19 mouse cellular contexts compared by ENCODE assay signal in genomic region chr3:87913491-87913890, GRCm38 (mm10). TPM values are rescaled to one million over a fixed set of nuclear protein-coding genes. Genes with fewer than 3 reads are reported as not detected.
A peak's percentile ranks its signal among the peaks of the same experiment; 100 is the strongest.
DNase-seq lines count a peak whose midpoint lies in the region; ATAC-seq and TF ChIP-seq lines count a peak whose summit lies in the region.
"Had no signal": no experiment of that assay in that cellular context is flagged by ENCODE, and none has a peak within 500 bp of the region (broad histone marks: within the 10 kb centered on the region; RNA-seq: fewer than 3 reads in every experiment).

No protein-coding gene starts in this region.

- H3K9ac ChIP-seq in liver, embryonic 11.5 days (ENCODE audit: low read depth, low read length) = no peak overlapping the region
- peak overlapping the region; percentile 4; the same call in 1 of the 2 replicates for H3K9ac ChIP-seq in liver, embryonic 15.5 days
- H3K9ac ChIP-seq: embryonic facial prominence, embryonic 15.5 days; hindbrain, embryonic 14.5 days; intestine, embryonic 15.5 days had no signal

- peaks cover 43% of the 10 kb centered on the region for H3K4me1 ChIP-seq in liver, embryonic 11.5 days (replicated peaks; ENCODE audit: control insufficient read depth, insufficient read depth, low read length)
- peaks cover 82% of the 10 kb centered on the region for H3K4me1 ChIP-seq in G1E (ENCODE audit: insufficient read depth, low read depth, low read length)
- peaks cover 69% of the 10 kb centered on the region for H3K4me1 ChIP-seq in liver, embryonic 15.5 days (replicated peaks)

- H3K4me3 ChIP-seq in liver, embryonic 11.5 days (ENCODE audit: low read depth, low read length) = no peak overlapping the region
- peak overlapping the region; percentile 36; the same call in 1 of the 2 replicates for H3K4me3 ChIP-seq in G1E (ENCODE audit: low read depth, low read length)
- H3K4me3 ChIP-seq in liver, embryonic 15.5 days (replicated peaks) = no peak overlapping the region
- H3K4me3 ChIP-seq: embryonic facial prominence, embryonic 15.5 days; gastrocnemius, adult 2 months; hindbrain, embryonic 10.5 days; intestine, embryonic 15.5 days had no signal

- H3K4me2 ChIP-seq in liver, embryonic 11.5 days = no peak overlapping the region
- H3K4me2 ChIP-seq in liver, embryonic 15.5 days = peak overlapping the region; percentile 32
- H3K4me2 ChIP-seq: embryonic facial prominence, embryonic 15.5 days; heart, embryonic 11.5 days; hindbrain, embryonic 14.5 days; intestine, embryonic 15.5 days had no signal

- H3K36me3 ChIP-seq in liver, embryonic 11.5 days (ENCODE audit: control insufficient read depth, insufficient read depth, low read length) = peaks cover 33% of the 10 kb centered on the region
- peaks cover 96% of the 10 kb centered on the region for H3K36me3 ChIP-seq in G1E (replicated peaks)
- H3K36me3 ChIP-seq in liver, embryonic 15.5 days (replicated peaks) = peaks cover 67% of the 10 kb centered on the region

- H3K27me3 ChIP-seq in liver, embryonic 11.5 days (replicated peaks; ENCODE audit: control insufficient read depth, insufficient read depth, low read length) = no peaks in the 10 kb centered on the region
- no peaks in the 10 kb centered on the region for H3K27me3 ChIP-seq in G1E (ENCODE audit: insufficient read depth, low read length)
- no peaks in the 10 kb centered on the region for H3K27me3 ChIP-seq in liver, embryonic 15.5 days
- H3K27me3 ChIP-seq: embryonic facial prominence, embryonic 15.5 days; intestine, embryonic 15.5 days had no signal

- peak; percentile 40 for DNase-seq in cerebellum, adult 9-11 months
- no peak for DNase-seq in cerebellum, postnatal 25 days
- DNase-seq in liver, embryonic 11.5 days (ENCODE audit: low spot score) = no peak
- DNase-seq in liver = no peak
- DNase-seq in G1E (ENCODE audit: low spot score) = no peak
- DNase-seq in adrenal gland, postnatal 36 days = no peak
- no peak for DNase-seq in right cerebral cortex, adult 2 months (ENCODE audit: low spot score in 2 of 2)
- DNase-seq: adrenal gland, adult 2 months; adrenal gland, postnatal 25 days; cerebellum, adult 9-10 months; gastrocnemius, adult 2 months; gastrocnemius, postnatal 25 days had no signal

- 78% methylated on average over 7 of the region's 7 CpGs for WGBS in liver, embryonic 11.5 days
- WGBS in liver, embryonic 15.5 days (ENCODE audit: insufficient replicate concordance) = 69% methylated on average over 7 of the region's 7 CpGs

- no peak for TF ChIP-seq CTCF in G1E (IDR thresholded peaks at IDR 0.05; ENCODE audit: low read depth, low read length)

- ATAC-seq in liver, embryonic 11.5 days (replicated peaks; ENCODE audit: low FRiP score) = no peak
- no peak for ATAC-seq in G1E (ENCODE audit: extremely low read depth, insufficient number of reproducible peaks, low FRiP score, poor library complexity, severe bottlenecking)
- ATAC-seq in liver, embryonic 15.5 days (ENCODE audit: insufficient read depth) = no peak
- ATAC-seq: forebrain, embryonic 14.5 days; intestine, embryonic 15.5 days had no signal

- 0 out of 2 replicates have a peak overlapping the region, but pooled peaks have one; percentile 1 for H3K27ac ChIP-seq in liver, embryonic 11.5 days (ENCODE audit: low read depth, low read length)
- H3K27ac ChIP-seq in liver, embryonic 15.5 days (replicated peaks) = peak overlapping the region; percentile 53
- H3K27ac ChIP-seq: embryonic facial prominence, embryonic 15.5 days; gastrocnemius, adult 2 months; hindbrain, embryonic 10.5 days; hindbrain, embryonic 14.5 days; intestine, embryonic 15.5 days had no signal

- H3K9me3 ChIP-seq in liver, embryonic 11.5 days (ENCODE audit: control insufficient read depth, low read length) = no peaks in the 10 kb centered on the region
- H3K9me3 ChIP-seq in G1E (replicated peaks) = no peaks in the 10 kb centered on the region
- no peaks in the 10 kb centered on the region for H3K9me3 ChIP-seq in liver, embryonic 15.5 days (replicated peaks)
- H3K9me3 ChIP-seq: embryonic facial prominence, embryonic 15.5 days; hindbrain, embryonic 10.5 days; intestine, embryonic 15.5 days had no signal

RNA-seq across cellular contexts. Expression of gene Mrpl24, which starts 5.8 kb away (rescaled TPM):
- polyA plus RNA-seq in liver, embryonic 11.5 days (2014; fragmentation: Nextera tagmentation; extraction: Ambion mirVana) = 95.7 and 97.5 TPM in 2 replicates
- total RNA-seq in G1E (2014; fragmentation: Nextera tagmentation) (289 and 317 TPM in 2 replicates), G1E (2017) (183 and 204 TPM in 2 replicates)
- 21.2 and 24.9 TPM in 2 replicates for polyA plus RNA-seq in G1E (2012)
- polyA plus RNA-seq in liver, embryonic 15.5 days (2015; fragmentation: Nextera tagmentation; extraction: Ambion mirVana) = 30.7 and 33.5 TPM in 2 replicates
- total RNA-seq in adrenal gland, postnatal 36 days (2021) = 100 to 1,000 TPM; 116 to 130 TPM

RNA-seq across cellular contexts. Expression of gene Hdgf, which starts 7.4 kb away (rescaled TPM):
- polyA plus RNA-seq in liver, embryonic 11.5 days (2014; fragmentation: Nextera tagmentation; extraction: Ambion mirVana) = 520 and 526 TPM in 2 replicates
- 722 and 799 TPM in 2 replicates for total RNA-seq in G1E (2014; fragmentation: Nextera tagmentation)
- total RNA-seq in G1E (2017) = 506 and 578 TPM in 2 replicates
- polyA plus RNA-seq in G1E (2012) = 1,810 and 2,017 TPM in 2 replicates
- 213 and 216 TPM in 2 replicates for polyA plus RNA-seq in liver, embryonic 15.5 days (2015; fragmentation: Nextera tagmentation; extraction: Ambion mirVana)
- total RNA-seq in adrenal gland, postnatal 36 days (2021) = 100 to 1,000 TPM; 187 TPM

RNA-seq across cellular contexts. Expression of gene Isg20l2, which starts 16.6 kb away (rescaled TPM):
- 66.9 and 68.1 TPM in 2 replicates for polyA plus RNA-seq in liver, embryonic 11.5 days (2014; fragmentation: Nextera tagmentation; extraction: Ambion mirVana)
- 67.3 and 70.8 TPM in 2 replicates for total RNA-seq in G1E (2014; fragmentation: Nextera tagmentation)
- 54.1 and 54.9 TPM in 2 replicates for total RNA-seq in G1E (2017)
- 15.8 and 18.3 TPM in 2 replicates for polyA plus RNA-seq in G1E (2012)
- 21.0 and 22.9 TPM in 2 replicates for polyA plus RNA-seq in liver, embryonic 15.5 days (2015; fragmentation: Nextera tagmentation; extraction: Ambion mirVana)
- 10 to 100 TPM; 20.7 to 22.0 TPM for total RNA-seq in adrenal gland, postnatal 36 days (2021)

RNA-seq across cellular contexts. Expression of gene Rrnad1, which starts 17.0 kb away (rescaled TPM):
- 17.5 and 18.8 TPM in 2 replicates for polyA plus RNA-seq in liver, embryonic 11.5 days (2014; fragmentation: Nextera tagmentation; extraction: Ambion mirVana)
- 14.9 and 20.4 TPM in 2 replicates for total RNA-seq in G1E (2014; fragmentation: Nextera tagmentation)
- 19.2 and 24.8 TPM in 2 replicates for total RNA-seq in G1E (2017)
- polyA plus RNA-seq in G1E (2012) = 28.7 and 38.2 TPM in 2 replicates
- polyA plus RNA-seq in liver, embryonic 15.5 days (2015; fragmentation: Nextera tagmentation; extraction: Ambion mirVana) = 5.6 and 6.3 TPM in 2 replicates
- total RNA-seq in adrenal gland, postnatal 36 days (2021) = 10 to 100 TPM; 14.3 to 16.1 TPM

RNA-seq across cellular contexts. Expression of gene Prcc, which starts 28.1 kb away (rescaled TPM):
- polyA plus RNA-seq in liver, embryonic 11.5 days (2014; fragmentation: Nextera tagmentation; extraction: Ambion mirVana) = 15.4 and 15.6 TPM in 2 replicates
- total RNA-seq in G1E (2014; fragmentation: Nextera tagmentation) = 41.3 and 44.7 TPM in 2 replicates
- total RNA-seq in G1E (2017) = 28.5 and 32.3 TPM in 2 replicates
- polyA plus RNA-seq in G1E (2012) = 75.9 and 99.7 TPM in 2 replicates
- 6.5 TPM in 2 replicates for polyA plus RNA-seq in liver, embryonic 15.5 days (2015; fragmentation: Nextera tagmentation; extraction: Ambion mirVana)
- 10 to 100 TPM; 49.2 to 57.4 TPM for total RNA-seq in adrenal gland, postnatal 36 days (2021)
